Mouse (Mus musculus): ENCODE data around the gene Gys2. TPM values are rescaled to one million over a fixed set of nuclear protein-coding genes. Genes with fewer than 3 reads are reported as not detected.

Gys2 gene
- polyA plus RNA-seq, 1 experiment from 2014 or later: 92.7 TPM

DNA sequence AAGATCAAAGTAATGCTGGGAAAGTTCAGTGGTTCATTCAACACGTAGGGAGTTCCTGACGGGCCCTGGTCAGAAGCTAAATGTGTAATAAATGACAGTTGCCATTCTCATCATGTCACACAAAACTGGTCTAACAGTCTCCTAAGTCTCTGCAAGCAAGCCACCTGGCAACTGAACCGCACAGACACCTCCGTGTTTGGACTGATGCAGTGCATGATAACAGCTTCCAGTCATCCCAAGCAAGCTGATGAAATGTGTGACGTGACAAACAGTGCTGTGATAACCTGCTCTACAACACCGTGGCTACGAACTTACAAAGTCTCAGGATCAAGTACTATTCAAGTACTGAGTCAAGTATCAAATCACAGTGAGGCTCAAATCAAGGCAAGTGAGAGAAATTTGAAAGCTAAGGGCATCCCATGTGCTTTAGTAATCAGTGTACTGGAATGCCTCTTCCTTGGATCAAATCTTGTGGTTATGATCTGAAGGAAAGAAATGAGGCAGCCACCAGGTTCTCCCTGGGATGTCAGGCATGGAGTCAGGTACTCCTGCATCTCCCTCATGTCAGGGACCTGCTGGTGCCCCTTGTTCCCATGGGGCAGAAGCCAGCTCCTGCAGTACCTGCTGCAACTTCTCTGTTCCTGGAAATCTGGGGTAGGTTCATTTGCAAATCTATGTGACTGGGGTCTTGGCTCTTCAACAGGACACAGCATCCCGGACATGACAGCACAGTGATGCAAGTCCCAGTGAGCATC lies 94.2 kb downstream of the Gys2 start:
- H3K36me3 ChIP-seq (replicated peaks; ENCODE audit: insufficient read depth, low read length): peaks cover 25% of the 10 kb centered on the region
- H3K9me3 ChIP-seq (ENCODE audit: low read length): no peaks in the 10 kb centered on the region
- ATAC-seq (no peak), DNase-seq (no peak)
- H3K27ac ChIP-seq (ENCODE audit: low read depth): no peak overlapping the region
- no peak overlapping the region for H3K9ac ChIP-seq (replicated peaks)
- no peaks in the 10 kb centered on the region for H3K27me3 ChIP-seq (ENCODE audit: insufficient read depth, low read length)
- TF ChIP-seq EP300 (IDR thresholded peaks at IDR 0.05; ENCODE audit: low read depth) (no peak), CTCF (IDR thresholded peaks at IDR 0.05; ENCODE audit: low read depth) (no peak)
- 79% methylated on average over 8 of the region's 8 CpGs for WGBS (ENCODE audit: insufficient replicate concordance)
- no peaks in the 10 kb centered on the region for H3K4me1 ChIP-seq (ENCODE audit: insufficient read depth)
- H3K4me2 ChIP-seq (ENCODE audit: low read depth, low read length): no peak overlapping the region
- no peak overlapping the region for H3K4me3 ChIP-seq (ENCODE audit: low read depth, low read length)

- TF ChIP-seq CTCF (IDR thresholded peaks at IDR 0.05; ENCODE audit: low read depth) (no peak), EP300 (IDR thresholded peaks at IDR 0.05; ENCODE audit: low read depth) (no peak)
- Histone ChIP-seq H3K4me2 (ENCODE audit: low read depth, low read length) (no peak overlapping the region), H3K4me1 (ENCODE audit: insufficient read depth) (no peaks in the 10 kb centered on the region), H3K9me3 (ENCODE audit: low read length) (no peaks in the 10 kb centered on the region), H3K9ac (replicated peaks) (no peak overlapping the region), H3K27me3 (ENCODE audit: insufficient read depth, low read length) (no peaks in the 10 kb centered on the region), H3K36me3 (replicated peaks; ENCODE audit: insufficient read depth, low read length) (peaks cover 32% of the 10 kb centered on the region), H3K4me3 (ENCODE audit: low read depth, low read length) (no peak overlapping the region), H3K27ac (ENCODE audit: low read depth) (no peak overlapping the region)
- 60% methylated on average over 1 of the region's 1 CpGs for WGBS (ENCODE audit: insufficient replicate concordance)
- ATAC-seq: no peak
- no peak for DNase-seq
Measured at GRCm38 (mm10) chr6:142377081-142377480, 95.8 kb downstream of the Gys2 start.

Other genes starting within 250 kb of the Gys2 start
- 1.0 TPM in 1 of 2 replicates, not detected in the other for gene Iapp, start 174.7 kb downstream of the Gys2 start, polyA plus RNA-seq (2015; fragmentation: Nextera tagmentation; extraction: Ambion mirVana)
- gene Slco1a5, start 150.1 kb downstream of the Gys2 start, polyA plus RNA-seq (2015; fragmentation: Nextera tagmentation; extraction: Ambion mirVana): not detected in 2 replicates
- 11.0 and 11.7 TPM in 2 replicates for gene Pyroxd1, start 127.5 kb downstream of the Gys2 start, polyA plus RNA-seq (2015; fragmentation: Nextera tagmentation; extraction: Ambion mirVana)
- 5.8 and 7.3 TPM in 2 replicates for gene Recql, start 86.0 kb downstream of the Gys2 start, polyA plus RNA-seq (2015; fragmentation: Nextera tagmentation; extraction: Ambion mirVana)
- gene Golt1b, start 85.9 kb downstream of the Gys2 start, polyA plus RNA-seq (2015; fragmentation: Nextera tagmentation; extraction: Ambion mirVana): 15.9 and 18.0 TPM in 2 replicates
- 0.09 TPM in 1 of 2 replicates, not detected in the other for gene Spx, start 59.7 kb downstream of the Gys2 start, polyA plus RNA-seq (2015; fragmentation: Nextera tagmentation; extraction: Ambion mirVana)
- gene Ldhb, start 34.8 kb upstream of the Gys2 start, polyA plus RNA-seq (2015; fragmentation: Nextera tagmentation; extraction: Ambion mirVana): 12.9 and 16.9 TPM in 2 replicates
- 5.6 and 6.2 TPM in 2 replicates for gene Kcnj8, start 98.5 kb upstream of the Gys2 start, polyA plus RNA-seq (2015; fragmentation: Nextera tagmentation; extraction: Ambion mirVana)
- gene Abcc9, start 229.2 kb upstream of the Gys2 start, polyA plus RNA-seq (2015; fragmentation: Nextera tagmentation; extraction: Ambion mirVana): 2.9 and 3.2 TPM in 2 replicates

All from liver, postnatal 0 days (tissue).